Mouse (Mus musculus) induced T-regulatory cell, adult 2 months (primary cell): ENCODE results near the gene Gm10324.
"Not testable (repeated sequence)": the region's sequence is repeated elsewhere in the genome, so short reads cannot be mapped to it uniquely, and the experiment has no call there.

Experiments
- DNase-seq: peaks from one replicate; pipeline ENCODE4 v3.0.0-alpha.2; 2012; ENCODE audit warnings: low read depth

Gm10324 gene

GRCm38 (mm10) chr13:66119247-66119646, at the start of gene Gm10324:
Gm10324 (plus strand) TSS chr13:66119547.
- DNase-seq, result not testable (repeated sequence)
